Mouse (Mus musculus) myocyte (in vitro differentiated cells): ENCODE measurements around the gene Adamtsl2. TPM values are rescaled to one million over a fixed set of nuclear protein-coding genes. Genes with fewer than 3 reads are reported as not detected.

Experiments
- H3K27me3 ChIP-seq: one replicate; pipeline ENCODE4 v1.6.1; 2011; ENCODE audit not compliant: control insufficient read depth, insufficient read depth, insufficient read length
- H3K36me3 ChIP-seq: one replicate; pipeline ENCODE4 v1.6.1; 2011; ENCODE audit not compliant: control insufficient read depth, insufficient read depth
- H3K4me2 ChIP-seq: one replicate; pipeline ENCODE4 v1.6.1; 2011; ENCODE audit warnings: low read depth, control low read depth
- H3K4me3 ChIP-seq: one replicate; pipeline ENCODE4 v1.5.1; 2011; ENCODE audit warnings: mild to moderate bottlenecking, control low read depth, moderate library complexity
- H3K79me2 ChIP-seq: one replicate; pipeline ENCODE4 v1.6.1; 2011; ENCODE audit not compliant: control insufficient read depth, insufficient read depth
- H3ac ChIP-seq: one replicate; pipeline ENCODE4 v1.6.1; 2011; ENCODE audit not compliant: control insufficient read depth, insufficient read length
- CEBPB ChIP-seq: IDR thresholded peaks from 2 replicates; pipeline ENCODE4 v1.6.1; 2011; ENCODE audit warnings: mild to moderate bottlenecking, moderate library complexity; ENCODE audit not compliant: poor library complexity, insufficient read depth, severe bottlenecking
- E2F4 ChIP-seq: IDR thresholded peaks from one replicate; pipeline ENCODE4 v1.6.1; 2011; ENCODE audit warnings: mild to moderate bottlenecking, control low read depth, moderate library complexity; ENCODE audit not compliant: insufficient read depth
- MAX ChIP-seq: IDR thresholded peaks from one replicate; pipeline ENCODE4 v1.6.1; 2011; ENCODE audit warnings: low read depth, mild to moderate bottlenecking, control low read depth
- MYOD1 ChIP-seq, 3 experiments: IDR thresholded peaks; one replicate each; pipeline ENCODE4 v1.6.1; 2011; ENCODE audit warnings: control low read depth in 2 of 3, low read depth in 2 of 3, mild to moderate bottlenecking in 2 of 3, moderate library complexity in 1 of 3; ENCODE audit not compliant: insufficient read length in 2 of 3, control insufficient read depth in 1 of 3
- MYOG ChIP-seq, 3 experiments: IDR thresholded peaks; one replicate each; pipeline ENCODE4 v1.6.1; 2011; ENCODE audit warnings: control low read depth in 2 of 3, low read depth in 2 of 3, mild to moderate bottlenecking in 2 of 3; ENCODE audit not compliant: insufficient read length in 2 of 3, control insufficient read depth in 1 of 3, insufficient read depth in 1 of 3
- POLR2A ChIP-seq: IDR thresholded peaks from one replicate; pipeline ENCODE4 v1.6.1; 2011; ENCODE audit warnings: low read depth, mild to moderate bottlenecking, control low read depth, moderate library complexity; ENCODE audit not compliant: insufficient read length
- POLR2AphosphoS2 ChIP-seq: IDR thresholded peaks from one replicate; pipeline ENCODE4 v1.6.1; 2011; ENCODE audit warnings: low read depth, control low read depth; ENCODE audit not compliant: insufficient read length
- REST ChIP-seq: IDR thresholded peaks from one replicate; pipeline ENCODE4 v1.6.1; 2011; ENCODE audit warnings: mild to moderate bottlenecking, control low read depth, moderate library complexity; ENCODE audit not compliant: insufficient read depth, insufficient read length
- SRF ChIP-seq: IDR thresholded peaks from one replicate; pipeline ENCODE4 v1.6.1; 2011; ENCODE audit warnings: low read depth; ENCODE audit not compliant: control insufficient read depth, insufficient read length
- TCF12 ChIP-seq: IDR thresholded peaks from one replicate; pipeline ENCODE4 v1.6.1; 2011; ENCODE audit warnings: mild to moderate bottlenecking, control low read depth; ENCODE audit not compliant: poor library complexity, insufficient read depth, severe bottlenecking
- TCF3 ChIP-seq: IDR thresholded peaks from one replicate; pipeline ENCODE4 v1.6.1; 2011; ENCODE audit warnings: low read depth, control low read depth; ENCODE audit not compliant: insufficient read length
- USF1 ChIP-seq: IDR thresholded peaks from one replicate; pipeline ENCODE4 v1.6.1; 2011; ENCODE audit warnings: low read depth, mild to moderate bottlenecking, control low read depth, moderate library complexity
- polyA plus RNA-seq: library from polyadenylated mRNA; unstranded; fragments of >200 nt; fragmentation: generic; extraction: Trizol; gene quantifications from one replicate; pipeline ENCODE4 v1.2.1, GENCODE M21; 2012; ENCODE audit warnings: missing spikeins

Adamtsl2 gene
- polyA plus RNA-seq, 1 experiment: 17.6 TPM

GRCm38 (mm10) chr2:27077655-27078244 is 1.4 kb upstream of the Adamtsl2 start:
- H3K27me3 ChIP-seq: peaks cover 11% of the 10 kb centered on the region
- no peaks in the 10 kb centered on the region for H3K36me3 ChIP-seq
- no peak for TF ChIP-seq USF1
- no peak for TF ChIP-seq TCF12
- no peak for TF ChIP-seq POLR2A
- no peak for TF ChIP-seq TCF3
- no peak overlapping the region for H3K4me3 ChIP-seq
- H3K4me2 ChIP-seq: no peak overlapping the region
- H3ac ChIP-seq: no peak overlapping the region
- no peaks in the 10 kb centered on the region for H3K79me2 ChIP-seq

- H3K4me3 ChIP-seq: no peak overlapping the region
- H3K4me2 ChIP-seq: peak overlapping the region; percentile 42
- TF ChIP-seq SRF: no peak
- TF ChIP-seq TCF3: no peak
- TF ChIP-seq POLR2A: no peak
- TF ChIP-seq MAX: no peak
- TF ChIP-seq POLR2AphosphoS2: no peak
- TF ChIP-seq REST: no peak
- no peak for TF ChIP-seq USF1
- no peak for TF ChIP-seq MYOD1 (IDR thresholded peaks at IDR 0.05; ENCODE audit: control insufficient read depth in 1 of 3, insufficient read length in 2 of 3, low read depth in 2 of 3)
- TF ChIP-seq TCF12: no peak
- no peak overlapping the region for H3ac ChIP-seq
- H3K36me3 ChIP-seq: no peaks in the 10 kb centered on the region
- peaks cover 17% of the 10 kb centered on the region for H3K27me3 ChIP-seq
- no peaks in the 10 kb centered on the region for H3K79me2 ChIP-seq
Measured at GRCm38 (mm10) chr2:27078312-27078711, 867 bp upstream of the Adamtsl2 start.

- Histone ChIP-seq H3ac (no peak overlapping the region), H3K4me2 (peak overlapping the region; percentile 42), H3K4me3 (peak overlapping the region; percentile 17), H3K79me2 (no peaks in the 10 kb centered on the region), H3K27me3 (peaks cover 18% of the 10 kb centered on the region), H3K36me3 (no peaks in the 10 kb centered on the region)
- peak in 1 of 3 experiments; percentile 12 for TF ChIP-seq MYOG (IDR thresholded peaks at IDR 0.05; ENCODE audit: control insufficient read depth in 1 of 3, insufficient read depth in 1 of 3, insufficient read length in 2 of 3, low read depth in 2 of 3)
- peak in 2 of 3 experiments; percentile 46 to 57 for TF ChIP-seq MYOD1 (IDR thresholded peaks at IDR 0.05; ENCODE audit: control insufficient read depth in 1 of 3, insufficient read length in 2 of 3, low read depth in 2 of 3)
- no peak for TF ChIP-seq USF1
- no peak for TF ChIP-seq E2F4
- TF ChIP-seq REST: no peak
Measured at GRCm38 (mm10) chr2:27079649-27080048, 470 bp downstream of the Adamtsl2 start.

GRCm38 (mm10) chr2:27083761-27084475 is 4.7 kb downstream of the Adamtsl2 start:
- Histone ChIP-seq H3K36me3 (no peaks in the 10 kb centered on the region), H3K4me2 (no peak overlapping the region), H3K4me3 (no peak overlapping the region), H3ac (no peak overlapping the region), H3K27me3 (peaks cover 18% of the 10 kb centered on the region), H3K79me2 (no peaks in the 10 kb centered on the region)
- TF ChIP-seq E2F4 (no peak), SRF (no peak)

GRCm38 (mm10) chr2:27084963-27085362 is 5.8 kb downstream of the Adamtsl2 start:
- Histone ChIP-seq H3ac (no peak overlapping the region), H3K27me3 (peaks cover 18% of the 10 kb centered on the region), H3K36me3 (no peaks in the 10 kb centered on the region), H3K4me3 (no peak overlapping the region), H3K4me2 (no peak overlapping the region), H3K79me2 (no peaks in the 10 kb centered on the region)
- TF ChIP-seq POLR2A: no peak
- peak in 2 of 3 experiments; percentile 74 to 90 for TF ChIP-seq MYOD1 (IDR thresholded peaks at IDR 0.05; ENCODE audit: control insufficient read depth in 1 of 3, insufficient read length in 2 of 3, low read depth in 2 of 3)
- peak in 2 of 3 experiments; percentile 74 to 77 for TF ChIP-seq MYOG (IDR thresholded peaks at IDR 0.05; ENCODE audit: control insufficient read depth in 1 of 3, insufficient read depth in 1 of 3, insufficient read length in 2 of 3, low read depth in 2 of 3)
- TF ChIP-seq REST: no peak

GRCm38 (mm10) chr2:27085801-27086200 is 6.6 kb downstream of the Adamtsl2 start:
- Histone ChIP-seq H3K27me3 (peaks cover 18% of the 10 kb centered on the region), H3K4me3 (no peak overlapping the region), H3K4me2 (no peak overlapping the region), H3ac (no peak overlapping the region), H3K36me3 (no peaks in the 10 kb centered on the region), H3K79me2 (no peaks in the 10 kb centered on the region)
- TF ChIP-seq REST (no peak), MYOD1 (IDR thresholded peaks at IDR 0.05; ENCODE audit: control insufficient read depth in 1 of 3, insufficient read length in 2 of 3, low read depth in 2 of 3) (no peak), TCF12 (no peak), POLR2AphosphoS2 (no peak), MYOG (IDR thresholded peaks at IDR 0.05; ENCODE audit: control insufficient read depth in 1 of 3, insufficient read depth in 1 of 3, insufficient read length in 2 of 3, low read depth in 2 of 3) (no peak), USF1 (no peak), POLR2A (no peak), E2F4 (no peak), CEBPB (no peak), MAX (no peak), SRF (no peak), TCF3 (no peak)
